Mouse (Mus musculus) CD4-positive helper T cell, adult 2 months (primary cell): Measurements from ENCODE around the gene Guca2a.

Source experiments
- DNase-seq: peaks from one replicate; pipeline ENCODE4 v3.0.0-alpha.2; 2012; ENCODE audit warnings: low read depth, missing footprints, low spot score

Gene Guca2a

GRCm38 (mm10) chr4:119638656-119639055, 1.2 kb downstream of the Guca2a start:
- no peak for DNase-seq

DNA sequence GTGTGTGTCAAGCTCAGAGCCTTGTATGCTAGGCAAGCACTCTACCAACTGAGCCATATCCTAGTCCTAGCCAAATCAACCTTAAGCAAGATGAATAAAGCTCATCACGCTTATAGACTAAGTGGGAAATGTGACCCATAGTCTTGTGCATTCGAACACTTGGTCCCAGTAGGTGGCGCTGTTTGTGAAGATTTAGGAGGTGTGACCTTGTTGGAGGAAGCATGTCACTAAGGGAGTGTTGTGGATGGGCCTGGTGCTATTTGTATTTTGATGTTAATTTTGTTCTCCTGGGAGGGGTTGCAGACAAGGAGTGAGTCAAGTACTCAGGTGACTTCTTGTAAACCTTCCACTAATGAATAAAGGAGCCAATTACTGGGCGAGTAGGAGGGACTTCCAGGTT, 5.2 kb downstream of the Guca2a start:
- DNase-seq, result no peak

- DNase-seq, result no peak
These were observed 19.5 kb downstream of the Guca2a start for GRCm38 (mm10) chr4:119657011-119657410.

DNA sequence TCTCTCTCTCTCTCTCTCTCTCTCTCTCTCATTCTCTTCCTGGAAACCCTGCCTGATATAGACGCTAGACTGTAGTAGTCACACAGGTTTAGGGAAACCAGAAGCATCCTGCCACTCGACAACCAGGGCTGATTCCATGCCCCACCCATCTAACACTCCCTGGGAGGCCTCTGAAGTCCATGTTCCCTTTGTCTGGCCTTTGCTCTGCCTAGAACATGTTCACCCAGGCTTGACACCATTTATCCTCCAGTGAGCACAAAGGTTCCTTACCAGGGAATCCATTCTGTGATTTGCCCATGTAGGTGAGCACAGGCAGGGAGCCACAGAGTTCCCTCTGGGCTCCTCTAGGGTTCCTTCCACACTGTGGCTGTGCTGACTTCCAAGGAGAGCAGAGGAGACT, 20.7 kb downstream of the Guca2a start:
- no peak for DNase-seq

GRCm38 (mm10) chr4:119658731-119659130, 21.2 kb downstream of the Guca2a start, which contains the start of gene Guca2b:
Guca2b (minus strand) TSS chr4:119658954.
- no peak for DNase-seq

DNA sequence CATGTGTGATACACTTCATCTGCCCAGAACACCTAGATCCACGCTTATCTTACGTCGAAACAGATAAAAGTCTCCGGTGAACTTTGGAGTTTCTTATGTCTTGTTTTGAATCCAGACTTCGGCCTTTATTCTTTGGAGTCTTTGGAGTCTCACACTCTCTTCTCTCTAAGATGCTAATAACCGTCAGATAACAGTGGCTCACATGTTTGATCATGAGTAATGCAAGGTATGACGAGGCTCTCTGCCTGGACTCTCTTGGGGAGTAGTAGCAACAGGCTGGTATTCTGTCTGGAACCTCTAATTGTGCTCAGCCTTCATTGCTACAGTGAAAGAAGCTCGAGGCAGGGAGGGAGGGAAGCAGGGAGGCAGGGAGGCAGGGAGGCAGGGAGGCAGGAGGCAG, 22.5 kb downstream of the Guca2a start:
- no peak for DNase-seq

DNA sequence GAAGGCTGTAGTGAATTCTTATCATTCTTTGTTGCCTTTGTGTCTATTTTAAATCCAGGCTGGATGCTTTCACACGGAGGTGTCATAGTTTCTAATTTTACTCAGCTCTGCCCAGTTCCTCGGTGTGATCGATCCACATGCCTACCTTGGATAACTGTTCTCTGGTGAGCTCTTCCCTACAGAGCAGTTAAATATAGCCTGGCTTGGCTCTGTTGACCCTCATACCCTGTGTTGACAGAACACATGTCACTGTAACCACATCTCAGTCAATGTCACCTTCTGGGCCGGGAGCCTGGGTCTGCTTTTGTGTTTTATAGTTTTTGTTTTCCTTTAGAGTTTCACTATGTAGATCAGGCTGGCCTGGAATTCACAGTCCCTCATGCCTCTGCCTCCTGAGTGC, 24.6 kb downstream of the Guca2a start:
- DNase-seq, result no peak

DNA sequence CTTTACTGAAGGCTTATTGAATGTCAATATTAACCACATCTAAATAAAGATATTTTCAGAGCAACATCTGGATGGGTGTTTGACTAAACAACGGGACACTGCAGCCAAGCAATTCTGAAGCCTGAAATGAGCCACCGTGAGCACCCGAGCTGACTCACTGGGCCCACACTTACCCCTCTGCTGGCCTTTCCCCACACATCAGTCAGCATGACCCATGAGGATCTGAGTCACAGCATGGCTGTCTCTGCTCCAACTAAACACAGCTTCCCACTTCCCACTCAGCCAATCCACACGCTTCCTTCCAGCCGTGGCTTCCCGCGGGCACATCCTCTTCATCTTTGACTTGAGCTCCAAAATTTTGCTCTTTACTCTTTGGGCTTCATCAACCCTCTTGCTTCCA, 25.5 kb downstream of the Guca2a start:
- DNase-seq, result no peak

- no peak for DNase-seq
These were observed 26.0 kb downstream of the Guca2a start for GRCm38 (mm10) chr4:119663409-119664095.

GRCm38 (mm10) chr4:119665166-119665565, 27.7 kb downstream of the Guca2a start:
- no peak for DNase-seq

DNA sequence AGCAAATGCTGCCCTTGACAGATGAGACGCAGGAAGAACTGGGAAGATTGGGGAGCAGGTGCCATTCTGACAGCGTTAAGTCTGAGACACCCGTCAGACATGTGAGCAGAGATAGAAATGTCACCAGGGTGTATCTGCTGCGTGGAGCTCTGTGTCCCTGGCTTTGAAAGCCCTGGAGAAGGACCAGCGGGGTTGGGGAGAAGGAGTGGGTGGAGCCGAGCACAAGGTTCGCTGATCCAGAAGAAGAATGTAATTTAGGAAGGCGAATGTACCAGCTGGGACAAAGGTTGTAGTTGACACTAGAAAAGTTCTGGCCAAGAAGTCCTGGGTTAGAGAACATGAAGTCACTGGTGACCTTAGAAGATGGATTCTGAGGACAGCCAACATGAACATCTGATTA, 28.6 kb downstream of the Guca2a start:
- DNase-seq, result no peak

DNA sequence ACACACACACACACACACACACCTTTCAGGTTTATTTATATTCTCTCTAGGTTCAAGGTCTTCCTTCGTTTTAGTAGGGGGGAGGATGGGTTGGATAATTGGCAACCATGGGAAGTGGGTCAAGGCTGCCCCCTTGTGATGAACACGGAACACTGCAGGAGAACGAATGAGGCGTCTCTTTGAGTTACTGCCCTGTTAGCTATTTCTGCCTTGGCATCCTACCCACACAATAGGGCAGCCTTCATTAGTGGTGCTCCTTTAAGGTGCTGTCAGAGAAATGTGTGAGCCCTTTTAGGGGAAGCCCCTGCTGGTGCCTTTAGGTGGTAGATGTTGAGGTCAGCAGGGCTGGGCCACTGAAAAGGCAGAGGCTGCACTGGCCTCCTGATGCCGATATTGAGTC, 29.9 kb downstream of the Guca2a start:
- peak; percentile 25 for DNase-seq

GRCm38 (mm10) chr4:119668185-119668584, 30.7 kb downstream of the Guca2a start:
- DNase-seq, result no peak

- no peak for DNase-seq
These were observed 31.1 kb downstream of the Guca2a start for GRCm38 (mm10) chr4:119668596-119668995.

DNA sequence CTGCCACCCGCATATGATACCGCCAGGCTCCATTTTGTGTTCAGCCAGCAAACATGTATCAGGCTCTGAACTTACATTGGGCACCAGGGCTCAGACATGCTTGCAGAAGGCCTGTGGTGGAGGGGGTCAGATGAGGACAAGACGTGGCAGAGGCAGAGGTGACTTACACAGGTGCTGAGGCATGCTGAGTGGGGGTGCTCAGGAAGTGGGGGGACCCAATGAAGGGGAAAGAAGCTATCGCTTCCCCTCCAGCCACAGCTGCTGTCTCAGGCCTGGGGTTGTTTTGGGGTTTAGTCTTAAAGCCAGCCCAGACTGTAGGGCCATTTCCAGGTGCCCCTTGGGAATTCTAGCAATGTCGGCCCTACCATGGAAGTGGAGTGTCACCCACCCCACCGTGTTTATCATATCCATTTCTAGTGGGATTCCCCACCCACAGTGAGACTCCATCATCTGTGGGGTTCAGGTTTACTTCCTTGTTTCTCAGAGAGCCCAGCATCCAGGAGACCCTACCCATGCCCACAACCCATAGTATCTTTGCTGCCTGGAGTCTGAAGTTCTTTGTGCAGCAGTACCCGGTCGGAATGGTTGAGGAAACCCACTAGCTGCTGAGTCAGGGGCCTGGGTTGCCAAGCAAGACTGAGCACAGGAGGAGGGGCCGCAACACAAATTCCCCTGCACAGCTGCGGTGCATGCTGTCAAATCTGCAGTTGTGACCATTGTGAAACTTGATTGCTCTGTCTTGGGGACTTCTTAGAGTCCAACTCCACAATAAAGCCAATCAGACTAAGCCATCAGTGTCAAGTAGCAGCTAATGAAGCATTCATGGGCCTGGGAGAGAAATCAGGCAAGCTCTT, 32.1 kb downstream of the Guca2a start:
- DNase-seq, result no peak

DNA sequence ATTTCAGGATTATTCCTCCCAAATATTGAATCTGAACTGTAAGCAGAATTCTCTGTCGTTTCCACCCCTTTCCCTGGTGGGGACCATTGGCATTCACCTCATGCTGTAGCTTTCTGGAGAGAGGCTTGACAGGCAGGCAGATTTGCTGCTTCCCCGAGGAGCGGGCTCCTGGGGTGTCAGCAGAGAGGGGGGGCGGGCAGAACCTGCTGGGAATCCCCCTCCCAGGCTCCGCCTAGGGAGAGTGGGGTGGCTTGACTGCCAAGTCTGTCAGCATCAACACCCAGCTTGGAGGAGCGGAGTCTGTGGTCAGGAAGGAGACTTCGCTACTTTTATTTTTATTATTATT, 32.7 kb downstream of the Guca2a start:
- no peak for DNase-seq

DNA sequence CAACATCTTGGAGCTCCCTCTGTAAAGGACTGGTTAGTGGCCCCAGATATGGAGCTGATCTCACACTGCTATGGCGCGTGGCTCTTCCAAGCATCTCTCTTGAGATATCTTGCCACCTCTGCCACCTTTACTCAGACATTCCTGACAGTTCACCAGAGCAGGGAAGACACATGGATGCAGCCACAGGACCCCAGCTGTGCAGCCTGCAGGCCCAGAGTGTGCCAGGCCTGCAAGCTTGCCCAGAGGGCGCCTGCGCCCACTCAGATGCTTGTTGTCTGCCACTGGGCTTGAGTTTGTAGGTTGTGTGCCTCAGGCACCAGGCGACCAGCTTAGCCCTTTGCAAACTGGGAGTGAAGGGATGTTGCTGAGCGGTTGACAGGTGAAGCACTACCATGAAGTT, 33.2 kb downstream of the Guca2a start:
- no peak for DNase-seq

DNA sequence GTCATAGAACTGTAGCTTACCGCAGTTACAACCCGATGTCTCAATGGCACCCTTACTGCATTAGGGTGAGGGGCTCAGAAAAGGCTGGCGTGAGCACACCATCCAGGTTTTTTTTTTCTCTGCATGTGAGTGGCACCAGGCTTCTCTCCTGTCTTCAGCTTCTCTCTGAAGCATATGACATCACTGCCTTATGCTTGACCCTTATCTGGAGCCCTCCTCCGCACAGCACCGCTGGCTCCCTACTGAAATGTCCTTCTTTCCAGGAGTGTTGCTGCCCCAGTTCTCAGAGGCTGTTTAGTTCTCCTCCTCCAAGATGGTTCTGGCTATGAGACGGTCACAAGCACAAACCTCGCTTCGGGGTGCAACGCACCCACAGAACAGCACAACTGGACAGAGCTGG, 33.7 kb downstream of the Guca2a start:
- DNase-seq, result no peak

GRCm38 (mm10) chr4:119672685-119673084, 35.2 kb downstream of the Guca2a start:
- DNase-seq, result no peak

DNA sequence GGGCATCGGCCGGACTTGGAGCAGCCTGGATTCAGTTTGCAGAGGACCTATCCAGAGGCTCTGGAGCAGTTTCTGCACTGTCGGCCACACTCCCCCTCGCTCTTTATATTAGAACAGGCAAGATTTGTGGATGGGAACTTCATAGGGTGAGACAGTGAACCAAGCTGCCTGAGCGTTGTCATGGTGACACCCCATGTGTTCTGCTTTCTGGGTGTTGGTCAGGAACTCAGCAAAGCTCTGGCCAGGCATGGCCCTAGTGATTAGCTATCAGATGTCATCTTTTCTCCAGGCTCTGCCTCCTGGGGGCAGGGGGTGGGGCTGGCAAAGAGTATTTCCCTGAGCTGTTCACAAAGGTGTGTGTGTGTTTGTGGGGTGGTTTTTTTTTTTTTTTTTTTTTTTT, 45.1 kb downstream of the Guca2a start:
- DNase-seq, result no peak

DNA sequence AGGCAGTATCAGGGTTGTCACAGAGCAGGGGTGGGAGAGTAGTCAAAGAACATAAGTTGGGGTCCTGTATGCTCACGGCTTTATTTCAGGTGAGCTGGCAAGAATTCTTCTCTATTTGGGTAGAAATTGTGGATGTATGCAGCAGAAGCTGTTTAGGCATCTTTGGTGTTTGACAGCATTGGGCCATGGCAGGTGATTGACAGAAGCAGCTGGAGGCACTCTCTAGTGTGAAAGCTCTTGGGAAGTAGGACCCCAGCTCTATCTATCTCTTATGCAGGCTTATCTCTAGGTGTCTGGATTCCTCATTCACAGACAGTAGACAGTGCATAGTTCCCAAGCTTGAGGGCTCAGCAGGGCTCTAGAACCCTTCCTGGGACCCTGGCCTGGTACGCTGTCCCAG, 48.2 kb downstream of the Guca2a start:
- DNase-seq, result no peak
